Mouse (Mus musculus): Measurements from ENCODE around the gene Pus1. TPM values are rescaled to one million over a fixed set of nuclear protein-coding genes. Genes with fewer than 3 reads are reported as not detected.

Pus1 gene
- polyA plus RNA-seq, 2 experiments, result 17.2 to 23.9 TPM

DNA sequence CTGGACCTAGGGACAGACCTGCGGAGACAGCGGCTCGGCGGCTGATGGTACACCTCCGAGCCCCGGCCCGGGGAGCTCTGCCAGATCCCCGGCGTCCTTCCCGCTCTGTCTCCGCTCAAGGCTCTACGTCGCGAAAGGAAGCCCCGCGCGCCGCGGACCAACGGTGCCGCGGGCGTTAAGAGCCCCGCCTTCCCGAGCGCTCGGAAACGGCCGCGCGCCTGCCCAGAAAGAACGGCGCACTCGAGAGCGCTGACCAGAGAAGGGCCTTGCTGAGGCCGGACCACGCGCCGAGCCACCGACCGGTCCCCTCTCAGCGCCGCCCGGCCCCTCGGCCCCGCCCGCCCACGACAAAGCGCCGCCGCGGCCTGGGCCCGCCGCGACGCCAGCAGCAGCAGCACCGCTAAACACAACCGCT lies 10.4 kb downstream of the Pus1 start:
- Histone ChIP-seq H3K4me3 (ENCODE audit: insufficient read depth in 1 of 2, low read depth in 2 of 2, low read length in 2 of 2) (peak overlapping the region; percentile 76 to 99), H3K4me2 (ENCODE audit: low read depth) (peak overlapping the region; percentile 91), H3K27ac (peak overlapping the region; percentile 83), H3K9me3 (ENCODE audit: control insufficient read depth, low read length) (no peaks in the 10 kb centered on the region), H3K27me3 (ENCODE audit: control insufficient read depth, insufficient read depth, low read length) (no peaks in the 10 kb centered on the region), H3K36me3 (replicated peaks; ENCODE audit: control insufficient read depth, insufficient read depth, low read depth) (peaks cover 27% of the 10 kb centered on the region), H3K9ac (replicated peaks) (peak overlapping the region; percentile 81), H3K4me1 (replicated peaks; ENCODE audit: control insufficient read depth in 2 of 2, insufficient read depth in 2 of 2, low read length in 1 of 2) (peaks cover 15 to 17% of the 10 kb centered on the region in 2 experiments)
- under 1% methylated on average over 48 of the region's 58 CpGs for WGBS (ENCODE audit: insufficient replicate concordance)
- ATAC-seq (ENCODE audit: insufficient read depth), result peak; percentile 43
- DNase-seq (ENCODE audit: low read depth in 3 of 3, low spot score in 3 of 3), result peak; percentile 39 to 54 (median 52)
- TF ChIP-seq EP300 (IDR thresholded peaks at IDR 0.05; ENCODE audit: low read depth) (no peak), CTCF (IDR thresholded peaks at IDR 0.05; ENCODE audit: low read depth) (no peak)

DNA sequence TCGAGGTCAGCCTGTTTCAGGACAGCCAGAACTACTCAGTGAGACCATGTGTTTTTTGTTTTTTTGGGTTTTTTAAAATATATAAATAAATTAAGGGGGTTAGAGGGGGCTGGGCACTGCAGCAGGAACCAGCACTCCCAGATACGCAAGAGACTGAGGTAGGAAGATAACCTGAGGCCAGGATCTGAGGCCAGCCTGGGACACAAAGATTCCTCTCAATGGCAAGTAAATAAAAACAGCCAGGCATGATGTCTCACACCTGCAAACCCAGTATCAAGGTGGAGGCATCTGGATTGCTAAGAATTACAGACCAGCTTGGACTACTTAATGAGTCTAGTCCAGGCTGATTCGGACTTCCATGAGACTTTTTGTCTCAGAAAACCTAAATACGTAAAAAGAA lies 11.2 kb downstream of the Pus1 start:
- peaks cover 23% of the 10 kb centered on the region for H3K36me3 ChIP-seq (replicated peaks; ENCODE audit: control insufficient read depth, insufficient read depth, low read depth)
- TF ChIP-seq CTCF (IDR thresholded peaks at IDR 0.05; ENCODE audit: low read depth) (no peak), EP300 (IDR thresholded peaks at IDR 0.05; ENCODE audit: low read depth) (no peak; the same call in 1 of the 2 replicates)
- H3K27me3 ChIP-seq (ENCODE audit: control insufficient read depth, insufficient read depth, low read length), result no peaks in the 10 kb centered on the region
- H3K9me3 ChIP-seq (ENCODE audit: control insufficient read depth, low read length), result no peaks in the 10 kb centered on the region
- H3K27ac ChIP-seq, result peak overlapping the region; percentile 83
- peak overlapping the region; percentile 91 for H3K4me2 ChIP-seq (ENCODE audit: low read depth)
- H3K4me3 ChIP-seq (ENCODE audit: insufficient read depth in 1 of 2, low read depth in 2 of 2, low read length in 2 of 2), result peak overlapping the region; percentile 76 to 99
- peaks cover 15 to 17% of the 10 kb centered on the region in 2 experiments for H3K4me1 ChIP-seq (replicated peaks; ENCODE audit: control insufficient read depth in 2 of 2, insufficient read depth in 2 of 2, low read length in 1 of 2)
- DNase-seq (ENCODE audit: low read depth in 3 of 3, low spot score in 3 of 3) (peak in 2 of 3 experiments; percentile 47 to 50), ATAC-seq (ENCODE audit: insufficient read depth) (no peak)
- peak overlapping the region; percentile 81 for H3K9ac ChIP-seq (replicated peaks)
- 31% methylated on average over 4 of the region's 4 CpGs for WGBS (ENCODE audit: insufficient replicate concordance)

DNA sequence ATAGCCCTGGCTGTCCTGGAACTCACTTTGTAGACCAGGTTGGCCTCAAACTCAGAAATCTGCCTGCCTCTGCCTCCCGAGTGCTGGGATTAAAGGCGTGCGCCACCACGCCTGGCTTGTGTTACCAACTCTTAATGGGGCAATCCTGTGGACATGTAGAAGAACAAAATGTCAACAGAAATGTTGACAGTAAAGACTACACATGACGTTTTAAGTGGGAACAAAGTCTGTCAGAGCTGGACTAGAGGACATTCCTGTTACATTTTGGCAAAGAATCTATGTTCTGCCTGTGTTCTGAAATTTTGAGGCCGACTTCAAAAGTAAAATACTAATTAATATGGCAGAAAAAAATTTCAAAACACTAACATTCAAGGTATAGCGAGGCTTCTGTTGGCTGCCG lies 16.6 kb downstream of the Pus1 start:
- Histone ChIP-seq H3K9me3 (ENCODE audit: control insufficient read depth, low read length) (no peaks in the 10 kb centered on the region), H3K4me2 (ENCODE audit: low read depth) (no peak overlapping the region), H3K4me3 (ENCODE audit: insufficient read depth in 1 of 2, low read depth in 2 of 2, low read length in 2 of 2) (no peak overlapping the region), H3K36me3 (replicated peaks; ENCODE audit: control insufficient read depth, insufficient read depth, low read depth) (peaks cover 9% of the 10 kb centered on the region; the same call in 1 of the 2 replicates), H3K27me3 (ENCODE audit: control insufficient read depth, insufficient read depth, low read length) (no peaks in the 10 kb centered on the region), H3K9ac (replicated peaks) (no peak overlapping the region), H3K4me1 (replicated peaks; ENCODE audit: control insufficient read depth in 2 of 2, insufficient read depth in 2 of 2, low read length in 1 of 2) (peaks cover 11 to 14% of the 10 kb centered on the region in 2 experiments), H3K27ac (no peak overlapping the region)
- 83% methylated on average over 8 of the region's 8 CpGs for WGBS (ENCODE audit: insufficient replicate concordance)
- ATAC-seq (ENCODE audit: insufficient read depth) (no peak), DNase-seq (ENCODE audit: low read depth in 3 of 3, low spot score in 3 of 3) (no peak)
- TF ChIP-seq EP300 (IDR thresholded peaks at IDR 0.05; ENCODE audit: low read depth) (no peak), CTCF (IDR thresholded peaks at IDR 0.05; ENCODE audit: low read depth) (no peak)

DNA sequence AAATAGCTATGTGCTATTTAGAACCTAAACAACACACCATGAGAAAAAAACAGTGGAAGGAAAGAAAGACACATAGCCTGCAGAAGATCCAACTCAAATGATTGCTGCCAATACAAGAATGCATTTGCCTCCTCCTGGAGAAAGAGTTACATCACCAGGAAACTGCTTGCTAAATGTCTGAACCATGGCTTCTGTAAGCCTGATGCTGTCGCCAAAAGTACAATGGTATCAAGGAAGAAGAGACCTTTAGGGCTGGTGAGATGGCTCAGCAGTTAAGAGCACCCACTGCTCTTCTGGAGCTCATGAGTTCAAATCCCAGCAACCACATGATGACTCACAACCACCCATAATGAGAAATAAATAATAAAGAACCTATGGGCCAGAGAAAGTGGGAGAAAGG lies 35.4 kb downstream of the Pus1 start:
- DNase-seq (ENCODE audit: low read depth in 3 of 3, low spot score in 3 of 3) (no peak), ATAC-seq (ENCODE audit: insufficient read depth) (no peak)
- Histone ChIP-seq H3K4me2 (ENCODE audit: low read depth) (no peak overlapping the region), H3K4me1 (replicated peaks; ENCODE audit: control insufficient read depth in 2 of 2, insufficient read depth in 2 of 2, low read length in 1 of 2) (no peaks in the 10 kb centered on the region), H3K9me3 (ENCODE audit: control insufficient read depth, low read length) (no peaks in the 10 kb centered on the region), H3K36me3 (replicated peaks; ENCODE audit: control insufficient read depth, insufficient read depth, low read depth) (no peaks in the 10 kb centered on the region; the same call in 1 of the 2 replicates), H3K27me3 (ENCODE audit: control insufficient read depth, insufficient read depth, low read length) (no peaks in the 10 kb centered on the region), H3K9ac (replicated peaks) (no peak overlapping the region), H3K4me3 (ENCODE audit: insufficient read depth in 1 of 2, low read depth in 2 of 2, low read length in 2 of 2) (no peak overlapping the region), H3K27ac (no peak overlapping the region)
- WGBS (ENCODE audit: insufficient replicate concordance), result 66% methylated on average over 1 of the region's 1 CpGs
- no peak for TF ChIP-seq CTCF (IDR thresholded peaks at IDR 0.05; ENCODE audit: low read depth)
- TF ChIP-seq EP300 (IDR thresholded peaks at IDR 0.05; ENCODE audit: low read depth), result no peak

DNA sequence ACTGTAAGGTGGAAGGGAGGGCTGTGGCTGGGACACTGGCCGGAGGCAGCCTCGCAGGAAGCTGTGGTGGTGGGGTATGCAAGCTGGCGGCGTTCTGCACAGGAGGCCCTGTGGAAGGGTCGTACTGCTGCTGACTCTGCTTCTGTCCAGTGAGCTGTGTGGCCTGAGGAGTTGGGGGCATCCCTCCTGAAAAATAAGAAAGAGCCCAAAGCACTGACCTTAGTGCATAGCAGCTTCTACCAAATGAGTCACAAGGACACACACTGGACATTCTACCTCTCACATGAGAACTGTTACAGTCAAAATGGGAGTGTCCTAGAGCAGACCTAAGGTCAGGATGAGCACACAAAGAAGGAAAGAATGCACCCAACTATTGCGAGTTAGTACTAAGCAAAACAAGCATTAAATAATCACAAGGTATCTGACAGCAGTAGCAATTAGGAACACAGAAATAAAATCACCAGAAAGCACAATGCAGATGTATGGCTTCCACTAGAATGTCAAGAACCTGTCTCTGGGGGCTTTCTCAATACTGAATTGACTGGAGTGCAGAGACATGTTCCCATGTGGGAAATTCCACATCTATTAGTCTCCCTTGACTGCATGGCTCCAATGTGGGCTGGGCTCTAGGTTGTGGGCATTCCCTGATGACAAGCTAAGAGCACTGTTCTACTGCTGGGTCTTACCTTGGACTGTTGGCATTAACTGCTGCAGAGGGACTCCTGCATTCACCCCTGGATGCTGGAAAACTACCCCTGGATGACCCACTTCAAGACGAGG lies 40.8 kb downstream of the Pus1 start:
- WGBS (ENCODE audit: insufficient replicate concordance), result 71% methylated on average over 7 of the region's 7 CpGs
- Histone ChIP-seq H3K36me3 (replicated peaks; ENCODE audit: control insufficient read depth, insufficient read depth, low read depth) (peaks cover 32% of the 10 kb centered on the region), H3K4me1 (replicated peaks; ENCODE audit: control insufficient read depth in 2 of 2, insufficient read depth in 2 of 2, low read length in 1 of 2) (no peaks in the 10 kb centered on the region), H3K9me3 (ENCODE audit: control insufficient read depth, low read length) (no peaks in the 10 kb centered on the region), H3K27me3 (ENCODE audit: control insufficient read depth, insufficient read depth, low read length) (no peaks in the 10 kb centered on the region), H3K4me3 (ENCODE audit: insufficient read depth in 1 of 2, low read depth in 2 of 2, low read length in 2 of 2) (no peak overlapping the region), H3K27ac (no peak overlapping the region), H3K9ac (replicated peaks) (no peak overlapping the region), H3K4me2 (ENCODE audit: low read depth) (no peak overlapping the region)
- ATAC-seq (ENCODE audit: insufficient read depth), result no peak
- DNase-seq (ENCODE audit: low read depth in 3 of 3, low spot score in 3 of 3), result no peak
- TF ChIP-seq CTCF (IDR thresholded peaks at IDR 0.05; ENCODE audit: low read depth) (no peak), EP300 (IDR thresholded peaks at IDR 0.05; ENCODE audit: low read depth) (no peak)

Measured in liver, embryonic 14.5 days (tissue).